Mouse (Mus musculus) lung, embryonic 16.5 days (tissue): ENCODE measurements around the gene Foxf2. TPM values are rescaled to one million over a fixed set of nuclear protein-coding genes. Genes with fewer than 3 reads are reported as not detected.

Experiments
- ATAC-seq: fragments of 200-750 bp; cut with Nextera tagmentation; 2 replicates; pipeline ENCODE4 v1.8.0; 2017; ENCODE audit warnings: low read depth, mild to moderate bottlenecking, moderate library complexity
- H3K27ac ChIP-seq: fragments of 300-500 bp; sonication (generic); 2 replicates; pipeline ENCODE4 v1.5.1; 2014; ENCODE audit warnings: mild to moderate bottlenecking, control low read depth, low read length
- H3K27me3 ChIP-seq: fragments of 300-500 bp; sonication (generic); 2 replicates; pipeline ENCODE4 v1.6.1; 2014; ENCODE audit warnings: low read depth, low read length, mixed read lengths; ENCODE audit not compliant: control insufficient read depth, insufficient read depth
- H3K36me3 ChIP-seq: fragments of 300-500 bp; sonication (generic); 2 replicates; pipeline ENCODE4 v1.6.1; 2014; ENCODE audit warnings: low read length; ENCODE audit not compliant: control insufficient read depth, insufficient read depth
- H3K4me1 ChIP-seq: fragments of 300-500 bp; sonication (generic); replicated peaks from 2 replicates; pipeline ENCODE4 v1.6.1; 2014; ENCODE audit warnings: low read length, mixed read lengths; ENCODE audit not compliant: control insufficient read depth, insufficient read depth
- H3K4me2 ChIP-seq: fragments of 300-500 bp; sonication (generic); 2 replicates; pipeline ENCODE4 v1.6.1; 2014; ENCODE audit warnings: low read depth, low read length, control low read depth
- H3K4me3 ChIP-seq: fragments of 300-500 bp; sonication (generic); 2 replicates; pipeline ENCODE4 v1.5.1; 2014; ENCODE audit warnings: mild to moderate bottlenecking, low read length, control low read depth
- H3K9ac ChIP-seq: fragments of 300-500 bp; sonication (generic); 2 replicates; pipeline ENCODE4 v1.6.1; 2014; ENCODE audit warnings: low read length, control low read depth
- H3K9me3 ChIP-seq: fragments of 300-500 bp; sonication (generic); 2 replicates; pipeline ENCODE4 v1.6.1; 2016; ENCODE audit warnings: low read length; ENCODE audit not compliant: control insufficient read depth
- WGBS: fragments of 180-500 bp; shearing (Covaris S2); extraction: QIAGEN DNeasy Blood & Tissue Kit; methylation state at CpG from one replicate; pipeline ENCODE4 v1.1.7; 2014; 5-methylcytosine and 5-hydroxymethylcytosine counted together
- polyA plus RNA-seq: library from polyadenylated mRNA; unstranded; fragments of >200 nt; fragmentation: Nextera tagmentation; extraction: Ambion mirVana; gene quantifications from 2 replicates; pipeline ENCODE4 v1.2.1, GENCODE M21; 2015

Foxf2 gene
- polyA plus RNA-seq, 1 experiment from 2014 or later: 22.9 TPM

- Histone ChIP-seq H3K9me3 (no peaks in the 10 kb centered on the region), H3K27ac (no peak overlapping the region), H3K36me3 (no peaks in the 10 kb centered on the region), H3K4me2 (0 out of 2 replicates have a peak overlapping the region, but pooled peaks have one; percentile 0), H3K27me3 (peaks cover 91% of the 10 kb centered on the region), H3K4me1 (peaks cover 7% of the 10 kb centered on the region; the same call in 1 of the 2 replicates), H3K9ac (no peak overlapping the region), H3K4me3 (no peak overlapping the region)
- 28% methylated on average over 6 of the region's 6 CpGs for WGBS
- ATAC-seq: no peak
These were observed 2.3 kb upstream of the Foxf2 start for GRCm38 (mm10) chr13:31623291-31623690.

DNA sequence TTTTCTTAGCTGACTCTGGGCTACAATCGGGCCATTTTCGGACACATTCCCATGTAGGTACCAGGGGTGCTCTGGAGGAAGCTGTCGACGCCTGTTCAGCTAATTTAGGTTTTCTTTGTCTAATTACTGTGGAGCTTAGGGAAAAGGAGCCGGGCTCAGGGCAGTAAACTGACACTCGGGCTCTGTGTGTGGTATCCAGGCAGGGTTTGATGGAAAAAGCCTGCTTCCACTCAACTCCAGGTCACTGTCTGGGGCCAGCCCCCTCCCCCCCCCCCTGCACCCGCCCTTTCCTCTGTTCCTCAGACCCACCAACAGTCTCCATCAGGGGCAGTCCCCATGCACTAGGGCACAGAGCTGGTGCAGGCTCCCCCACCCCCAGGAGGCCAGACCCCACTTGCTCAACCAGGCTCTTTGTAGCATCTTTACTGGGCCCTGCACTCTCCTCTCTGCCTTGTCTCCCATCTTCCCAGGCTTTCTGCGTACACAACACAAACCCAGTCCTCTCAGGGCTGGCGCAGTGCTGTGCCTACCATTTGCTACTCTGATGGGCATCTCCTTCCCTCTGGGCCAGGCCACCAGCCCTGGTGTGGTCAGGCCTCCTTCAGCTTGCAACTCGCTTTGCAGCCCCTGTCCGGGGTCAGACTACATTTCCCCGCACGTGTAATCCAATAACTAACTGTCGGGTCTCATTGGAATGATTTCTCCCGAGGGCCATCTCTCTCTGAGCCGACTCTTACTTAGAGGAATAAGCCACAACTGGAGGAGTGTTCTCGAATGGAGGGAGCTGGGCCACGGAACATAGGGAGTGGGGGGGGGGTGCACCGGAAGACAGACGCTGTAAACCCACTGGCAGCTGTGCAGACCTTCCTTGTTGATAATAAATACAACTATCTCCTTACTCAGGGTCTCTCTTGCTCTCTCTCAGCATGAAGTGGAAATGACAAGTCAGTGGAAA is 1.4 kb upstream of the Foxf2 start:
- peak overlapping the region; percentile 68 for H3K4me3 ChIP-seq
- H3K27ac ChIP-seq: peak overlapping the region; percentile 82
- H3K4me1 ChIP-seq: peaks cover 3% of the 10 kb centered on the region; the same call in 1 of the 2 replicates
- ATAC-seq: 0 out of 2 replicates have a peak, but pooled peaks have one; percentile 5
- peaks cover 91% of the 10 kb centered on the region for H3K27me3 ChIP-seq
- no peaks in the 10 kb centered on the region for H3K9me3 ChIP-seq
- WGBS: 8% methylated on average over 19 of the region's 20 CpGs
- peak overlapping the region; percentile 86 for H3K9ac ChIP-seq
- H3K4me2 ChIP-seq: peak overlapping the region; percentile 78
- H3K36me3 ChIP-seq: no peaks in the 10 kb centered on the region

- H3K9ac ChIP-seq: peak overlapping the region; percentile 86
- no peaks in the 10 kb centered on the region for H3K9me3 ChIP-seq
- peak; percentile 15 for ATAC-seq
- H3K4me2 ChIP-seq: peak overlapping the region; percentile 78
- WGBS: 1% methylated on average over 13 of the region's 13 CpGs
- H3K4me3 ChIP-seq: peak overlapping the region; percentile 68
- H3K27ac ChIP-seq: peak overlapping the region; percentile 82
- H3K4me1 ChIP-seq: peaks cover 5% of the 10 kb centered on the region; the same call in 1 of the 2 replicates
- no peaks in the 10 kb centered on the region for H3K36me3 ChIP-seq
- H3K27me3 ChIP-seq: peaks cover 92% of the 10 kb centered on the region
These were observed 667 bp upstream of the Foxf2 start for GRCm38 (mm10) chr13:31624966-31625332.

DNA sequence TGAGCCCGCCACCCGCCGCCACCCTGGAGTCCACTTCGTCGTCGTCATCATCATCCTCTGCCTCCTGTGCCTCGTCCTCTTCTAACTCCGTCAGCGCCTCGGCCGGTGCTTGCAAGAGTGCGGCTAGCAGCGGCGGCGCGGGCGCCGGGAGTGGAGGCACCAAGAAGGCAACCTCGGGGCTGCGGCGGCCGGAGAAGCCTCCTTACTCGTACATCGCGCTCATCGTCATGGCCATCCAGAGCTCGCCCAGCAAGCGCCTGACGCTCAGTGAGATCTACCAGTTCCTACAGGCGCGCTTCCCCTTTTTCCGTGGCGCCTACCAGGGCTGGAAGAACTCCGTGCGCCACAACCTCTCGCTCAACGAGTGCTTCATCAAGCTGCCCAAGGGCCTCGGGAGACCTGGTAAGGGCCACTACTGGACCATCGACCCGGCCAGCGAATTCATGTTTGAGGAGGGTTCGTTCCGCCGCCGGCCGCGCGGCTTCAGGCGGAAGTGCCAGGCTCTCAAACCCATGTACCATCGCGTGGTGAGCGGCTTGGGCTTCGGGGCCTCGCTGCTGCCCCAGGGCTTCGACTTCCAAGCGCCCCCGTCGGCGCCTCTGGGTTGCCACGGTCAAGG is 676 bp downstream of the Foxf2 start:
- H3K4me1 ChIP-seq: peaks cover 6% of the 10 kb centered on the region; the same call in 1 of the 2 replicates
- peak overlapping the region; percentile 86 for H3K9ac ChIP-seq
- peak overlapping the region; percentile 78 for H3K4me2 ChIP-seq
- H3K36me3 ChIP-seq: no peaks in the 10 kb centered on the region
- H3K27me3 ChIP-seq: peaks cover 87% of the 10 kb centered on the region
- peak overlapping the region; percentile 86 for H3K27ac ChIP-seq
- ATAC-seq: no peak
- H3K4me3 ChIP-seq: peak overlapping the region; percentile 68
- WGBS: under 1% methylated on average over 58 of the region's 60 CpGs
- H3K9me3 ChIP-seq: no peaks in the 10 kb centered on the region

DNA sequence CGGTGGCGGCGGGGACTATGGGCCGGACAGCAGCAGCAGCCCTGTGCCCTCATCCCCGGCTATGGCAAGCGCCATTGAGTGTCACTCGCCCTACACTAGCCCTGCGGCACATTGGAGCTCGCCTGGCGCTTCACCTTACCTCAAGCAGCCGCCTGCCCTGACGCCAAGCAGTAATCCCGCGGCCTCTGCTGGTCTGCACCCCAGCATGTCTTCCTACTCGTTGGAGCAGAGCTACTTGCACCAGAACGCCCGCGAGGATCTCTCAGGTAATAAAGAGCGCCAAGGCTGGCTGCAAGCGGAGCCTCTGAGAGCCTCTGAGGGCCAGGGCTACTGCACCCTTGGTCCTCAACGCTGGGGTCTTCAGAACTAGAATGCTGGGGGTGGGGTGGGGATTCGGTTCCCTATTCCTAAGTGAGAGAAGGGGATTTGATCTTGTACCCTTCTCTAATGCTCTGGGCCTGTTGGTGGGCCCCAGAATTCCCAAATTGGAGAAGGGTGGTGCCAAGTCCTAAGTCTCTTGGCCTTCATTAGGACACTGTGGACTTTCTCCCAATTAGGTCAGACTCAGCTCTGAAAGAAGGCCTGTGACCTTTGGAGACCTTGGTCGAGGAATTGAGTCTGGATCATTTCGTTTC is 1.5 kb downstream of the Foxf2 start:
- Histone ChIP-seq H3K4me3 (peak overlapping the region; percentile 68), H3K9me3 (no peaks in the 10 kb centered on the region), H3K9ac (peak overlapping the region; percentile 86), H3K4me1 (peaks cover 10% of the 10 kb centered on the region), H3K27ac (peak overlapping the region; percentile 86), H3K36me3 (no peaks in the 10 kb centered on the region), H3K4me2 (peak overlapping the region; percentile 78), H3K27me3 (peaks cover 86% of the 10 kb centered on the region)
- WGBS: 3% methylated on average over 23 of the region's 24 CpGs
- no peak for ATAC-seq

DNA sequence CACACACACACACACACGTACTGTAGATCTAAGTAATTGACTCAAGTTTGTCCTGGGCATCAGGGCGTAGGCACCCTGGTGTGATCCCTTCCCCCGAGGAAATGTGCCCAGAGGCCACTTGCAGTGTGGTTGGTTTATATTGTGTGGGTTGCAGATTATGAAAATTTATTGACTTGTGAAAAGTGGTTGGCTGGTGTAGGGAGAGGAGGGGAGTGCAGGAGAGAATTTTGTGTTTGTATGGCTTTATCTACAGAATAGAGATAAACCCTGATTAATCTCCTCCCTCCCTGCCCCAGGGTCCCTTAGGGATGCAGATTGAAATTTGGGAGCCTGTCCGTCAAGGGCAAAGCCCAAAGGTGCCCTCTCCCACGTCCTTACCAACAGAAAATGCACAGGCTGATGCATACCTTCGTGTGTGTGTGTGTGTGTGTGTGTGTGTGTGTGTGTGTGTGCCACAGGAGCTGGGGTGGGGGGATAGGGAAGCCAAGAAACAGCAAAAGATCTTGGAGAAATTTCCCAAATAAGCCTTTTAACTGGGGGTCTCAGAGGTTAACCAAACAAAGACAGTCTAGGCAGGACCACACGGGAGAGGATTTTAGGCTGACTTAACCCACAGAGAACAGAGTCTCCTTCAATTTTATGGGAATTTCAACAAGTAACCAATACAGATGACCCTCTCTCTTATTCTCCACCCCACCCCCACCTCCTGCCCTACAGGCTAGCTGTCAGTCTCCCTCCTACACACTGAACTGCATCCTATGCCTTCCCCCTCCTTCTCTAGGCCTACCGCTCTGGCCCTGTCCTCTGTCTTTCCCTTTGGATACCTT is 2.5 kb downstream of the Foxf2 start:
- no peak for ATAC-seq
- Histone ChIP-seq H3K36me3 (no peaks in the 10 kb centered on the region), H3K4me2 (peak overlapping the region; percentile 78), H3K4me1 (peaks cover 10% of the 10 kb centered on the region), H3K4me3 (peak overlapping the region; percentile 68), H3K27ac (peak overlapping the region; percentile 86), H3K27me3 (peaks cover 80% of the 10 kb centered on the region), H3K9me3 (no peaks in the 10 kb centered on the region), H3K9ac (peak overlapping the region; percentile 86)
- 22% methylated on average over 8 of the region's 8 CpGs for WGBS

DNA sequence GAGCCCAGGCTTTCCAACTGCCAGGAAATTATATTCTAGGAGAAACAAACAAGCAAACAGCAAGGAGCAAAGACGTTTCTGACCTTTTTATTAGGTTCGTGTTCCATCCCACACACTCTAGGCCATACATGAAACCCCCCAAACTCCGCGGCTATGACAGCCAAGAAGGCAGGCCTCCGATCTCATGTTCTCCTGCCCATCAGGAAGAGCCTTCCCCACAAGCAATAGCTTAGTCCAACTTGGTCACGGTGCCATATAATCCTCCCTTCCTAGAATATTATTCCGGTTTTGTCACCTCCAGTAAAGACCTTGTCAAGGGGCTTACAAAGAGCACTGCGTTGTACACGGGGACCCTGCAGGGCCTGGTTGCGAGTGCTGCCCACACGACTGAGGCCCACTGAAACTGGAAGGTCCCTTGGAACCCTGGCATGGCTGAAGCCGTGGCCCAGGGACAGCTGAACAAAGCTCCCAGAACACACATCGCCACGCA is 3.1 kb downstream of the Foxf2 start:
- ATAC-seq: no peak
- 11% methylated on average over 14 of the region's 14 CpGs for whole genome bisulfite sequencing
- Histone ChIP-seq H3K9me3 (no peaks in the 10 kb centered on the region), H3K27ac (peak overlapping the region; percentile 12; the same call in 1 of the 2 replicates), H3K9ac (peak overlapping the region; percentile 86), H3K27me3 (peaks cover 75% of the 10 kb centered on the region), H3K4me3 (peak overlapping the region; percentile 68), H3K4me1 (peaks cover 10% of the 10 kb centered on the region), H3K36me3 (0 out of 2 replicates have a peak, but pooled peaks cover 1% of the 10 kb centered on the region), H3K4me2 (peak overlapping the region; percentile 78)

DNA sequence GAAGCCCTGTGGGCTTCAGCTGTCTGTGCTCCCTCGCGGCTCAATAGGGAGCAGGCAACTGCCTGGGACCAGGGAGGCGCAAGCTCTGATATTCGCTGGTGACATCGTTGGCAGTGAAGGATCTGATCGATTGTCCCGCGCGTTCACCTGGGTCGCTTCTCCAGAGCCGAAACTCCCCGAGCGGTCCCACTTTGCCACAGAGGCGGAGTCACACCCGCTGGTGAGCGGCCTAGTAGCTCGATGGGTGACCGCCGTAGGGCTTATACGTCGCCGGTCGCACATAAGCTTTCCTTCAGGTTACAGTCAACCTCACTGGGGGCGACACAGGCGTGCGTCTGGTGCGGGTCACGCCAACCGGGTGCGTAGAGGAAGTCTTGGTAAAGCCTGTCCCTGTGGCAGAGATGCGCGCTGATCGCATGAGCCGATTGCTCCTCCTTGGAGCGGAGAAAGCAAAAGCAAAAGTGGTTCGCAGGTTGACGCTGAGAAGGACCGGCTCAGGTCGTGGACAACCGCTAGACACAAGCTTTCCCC is 3.8 kb downstream of the Foxf2 start:
- peaks cover 10% of the 10 kb centered on the region for H3K4me1 ChIP-seq
- peak overlapping the region; percentile 86 for H3K9ac ChIP-seq
- peak overlapping the region; percentile 13; the same call in 1 of the 2 replicates for H3K27ac ChIP-seq
- 0 out of 2 replicates have a peak, but pooled peaks cover 2% of the 10 kb centered on the region for H3K36me3 ChIP-seq
- no peak for ATAC-seq
- H3K27me3 ChIP-seq: peaks cover 69% of the 10 kb centered on the region
- H3K9me3 ChIP-seq: no peaks in the 10 kb centered on the region
- peak overlapping the region; percentile 68 for H3K4me3 ChIP-seq
- peak overlapping the region; percentile 78 for H3K4me2 ChIP-seq
- 4% methylated on average over 40 of the region's 40 CpGs for WGBS
